Mouse (Mus musculus): ENCODE measurements around the gene Olfr150. TPM values are rescaled to one million over a fixed set of nuclear protein-coding genes. Genes with fewer than 3 reads are reported as not detected.

Olfr150 gene
- polyA plus RNA-seq (2014; fragmentation: Illumina TruSeq; extraction: RNeasy Lipid Tissue Mini Kit (QIAGEN cat#74804)): not detected

GRCm38 (mm10) chr9:39730678-39731077 lies at the start of gene Olfr150:
Gene Olfr150, plus strand, starts transcription at chr9:39730978.

GRCm38 (mm10) chr9:39707017-39707416 lies 23.8 kb upstream of the Olfr150 start, which contains the start of gene Olfr149:
Gene Olfr149, minus strand, starts transcription at chr9:39707117.

GRCm38 (mm10) chr9:39711053-39711452 lies 19.7 kb upstream of the Olfr150 start, which contains the start of gene Olfr965:
Gene Olfr965, plus strand, starts transcription at chr9:39711353.

GRCm38 (mm10) chr9:39745949-39746348 lies 15.2 kb downstream of the Olfr150 start, which contains the start of gene Olfr967:
Gene Olfr967, plus strand, starts transcription at chr9:39746249.

GRCm38 (mm10) chr9:39783153-39783552 lies 52.4 kb downstream of the Olfr150 start, which contains the start of gene Olfr968:
Gene Olfr968, minus strand, starts transcription at chr9:39783253.

Other genes with a start within 250 kb of the Olfr150 start
- gene Olfr44, start 237.0 kb upstream of the Olfr150 start, polyA plus RNA-seq (2014; fragmentation: Illumina TruSeq; extraction: RNeasy Lipid Tissue Mini Kit (QIAGEN cat#74804)): not detected
- gene Olfr957, start 215.2 kb upstream of the Olfr150 start, polyA plus RNA-seq (2014; fragmentation: Illumina TruSeq; extraction: RNeasy Lipid Tissue Mini Kit (QIAGEN cat#74804)): not detected
- not detected for gene Olfr958, start 176.9 kb upstream of the Olfr150 start, polyA plus RNA-seq (2014; fragmentation: Illumina TruSeq; extraction: RNeasy Lipid Tissue Mini Kit (QIAGEN cat#74804))
- not detected for gene Olfr959, start 155.4 kb upstream of the Olfr150 start, polyA plus RNA-seq (2014; fragmentation: Illumina TruSeq; extraction: RNeasy Lipid Tissue Mini Kit (QIAGEN cat#74804))
- gene AW551984, start 126.6 kb upstream of the Olfr150 start, polyA plus RNA-seq (2014; fragmentation: Illumina TruSeq; extraction: RNeasy Lipid Tissue Mini Kit (QIAGEN cat#74804)): 5.8 TPM
- not detected for gene Olfr148, start 120.3 kb upstream of the Olfr150 start, polyA plus RNA-seq (2014; fragmentation: Illumina TruSeq; extraction: RNeasy Lipid Tissue Mini Kit (QIAGEN cat#74804))
- gene Olfr960, start 109.6 kb upstream of the Olfr150 start, polyA plus RNA-seq (2014; fragmentation: Illumina TruSeq; extraction: RNeasy Lipid Tissue Mini Kit (QIAGEN cat#74804)): not detected
- not detected for gene Olfr961, start 85.9 kb upstream of the Olfr150 start, polyA plus RNA-seq (2014; fragmentation: Illumina TruSeq; extraction: RNeasy Lipid Tissue Mini Kit (QIAGEN cat#74804))
- not detected for gene Olfr963, start 63.8 kb upstream of the Olfr150 start, polyA plus RNA-seq (2014; fragmentation: Illumina TruSeq; extraction: RNeasy Lipid Tissue Mini Kit (QIAGEN cat#74804))
- not detected for gene Olfr149, start 23.9 kb upstream of the Olfr150 start, polyA plus RNA-seq (2014; fragmentation: Illumina TruSeq; extraction: RNeasy Lipid Tissue Mini Kit (QIAGEN cat#74804))
- gene Olfr965, start 19.6 kb upstream of the Olfr150 start, polyA plus RNA-seq (2014; fragmentation: Illumina TruSeq; extraction: RNeasy Lipid Tissue Mini Kit (QIAGEN cat#74804)): not detected
- gene Olfr967, start 15.3 kb downstream of the Olfr150 start, polyA plus RNA-seq (2014; fragmentation: Illumina TruSeq; extraction: RNeasy Lipid Tissue Mini Kit (QIAGEN cat#74804)): not detected
- gene Olfr968, start 52.3 kb downstream of the Olfr150 start, polyA plus RNA-seq (2014; fragmentation: Illumina TruSeq; extraction: RNeasy Lipid Tissue Mini Kit (QIAGEN cat#74804)): not detected
- gene Olfr969, start 60.0 kb downstream of the Olfr150 start, polyA plus RNA-seq (2014; fragmentation: Illumina TruSeq; extraction: RNeasy Lipid Tissue Mini Kit (QIAGEN cat#74804)): not detected
- gene Olfr970, start 77.9 kb downstream of the Olfr150 start, polyA plus RNA-seq (2014; fragmentation: Illumina TruSeq; extraction: RNeasy Lipid Tissue Mini Kit (QIAGEN cat#74804)): not detected
- gene Olfr971, start 105.9 kb downstream of the Olfr150 start, polyA plus RNA-seq (2014; fragmentation: Illumina TruSeq; extraction: RNeasy Lipid Tissue Mini Kit (QIAGEN cat#74804)): not detected
- gene Olfr972, start 135.4 kb downstream of the Olfr150 start, polyA plus RNA-seq (2014; fragmentation: Illumina TruSeq; extraction: RNeasy Lipid Tissue Mini Kit (QIAGEN cat#74804)): not detected
- not detected for gene Olfr229, start 176.4 kb downstream of the Olfr150 start, polyA plus RNA-seq (2014; fragmentation: Illumina TruSeq; extraction: RNeasy Lipid Tissue Mini Kit (QIAGEN cat#74804))
- gene Olfr974, start 206.5 kb downstream of the Olfr150 start, polyA plus RNA-seq (2014; fragmentation: Illumina TruSeq; extraction: RNeasy Lipid Tissue Mini Kit (QIAGEN cat#74804)): not detected
- gene Olfr975, start 221.1 kb downstream of the Olfr150 start, polyA plus RNA-seq (2014; fragmentation: Illumina TruSeq; extraction: RNeasy Lipid Tissue Mini Kit (QIAGEN cat#74804)): not detected
- 10.5 TPM for gene Olfr976, start 230.2 kb downstream of the Olfr150 start, polyA plus RNA-seq (2014; fragmentation: Illumina TruSeq; extraction: RNeasy Lipid Tissue Mini Kit (QIAGEN cat#74804))